Mouse (Mus musculus): ENCODE measurements around the gene Aqp11.

Aqp11 gene

GRCm38 (mm10) chr7:97679239-97679638, 58.9 kb downstream of the Aqp11 start:
- H3K9me3 ChIP-seq (ENCODE audit: low read length): no peaks in the 10 kb centered on the region
- H3K36me3 ChIP-seq (ENCODE audit: insufficient read depth, low read length): peaks cover 67% of the 10 kb centered on the region
- no peaks in the 10 kb centered on the region for H3K27me3 ChIP-seq (ENCODE audit: insufficient read depth, low read length)
- no peak overlapping the region for H3K4me3 ChIP-seq (replicated peaks; ENCODE audit: low read length)
- TF ChIP-seq CTCF (conservative IDR thresholded peaks at IDR 0.05; ENCODE audit: low read length) (peak; percentile 71), NANOG (IDR thresholded peaks at IDR 0.05; ENCODE audit: borderline replicate concordance, low read length) (no peak)
- H3K4me1 ChIP-seq (replicated peaks; ENCODE audit: low read depth, low read length): no peaks in the 10 kb centered on the region
